Mouse (Mus musculus) left cerebral cortex, postnatal 36 days (tissue): ENCODE data around the gene Gm6676. TPM values are rescaled to one million over a fixed set of nuclear protein-coding genes. Genes with fewer than 3 reads are reported as not detected.
A peak's percentile ranks its signal among the peaks of the same experiment; 100 is the strongest.
"Not testable (repeated sequence)": the region's sequence is repeated elsewhere in the genome, so short reads cannot be mapped to it uniquely, and the experiment has no call there.

Source experiments
- DNase-seq, 2 experiments: peaks; one replicate each; pipeline ENCODE4 v3.0.0; 2021 to 2022; ENCODE audit warnings: low spot score in 2 of 2, mixed read lengths in 1 of 2
- intact Hi-C: fragments of 180-260 bp; cut with DNase I; formaldehyde crosslinking; loops from one replicate; pipeline ENCODE4 v1.15.1; 2025
- total RNA-seq, 2 experiments: library from RNA; stranded (reverse); gene quantifications; 2 replicates each; pipeline ENCODE4 v1.2.3; 2021

The Gm6676 gene
- not detected for total RNA-seq

DNA sequence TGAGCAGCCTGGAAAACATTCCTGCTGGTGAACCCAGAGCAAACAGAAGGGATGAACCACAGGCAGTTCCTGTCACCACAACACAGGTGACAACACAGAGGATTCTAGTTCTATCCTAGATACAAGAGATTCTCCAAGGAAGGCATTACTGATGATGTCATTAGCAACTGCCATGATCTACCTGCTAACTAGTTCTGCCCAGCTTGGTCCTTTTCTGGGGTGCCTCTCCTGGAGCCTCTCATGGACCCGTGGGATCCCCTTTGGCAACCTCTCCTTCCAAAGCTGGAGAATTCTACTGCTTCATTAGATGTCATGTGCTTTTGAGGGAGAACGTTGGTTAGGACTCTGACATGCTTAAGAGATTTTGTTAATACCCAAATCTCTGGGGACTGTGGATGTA, at the start of gene Gm6676:
Gene Gm6676 (minus strand): TSS at position 101 of the 400 bp plus-strand sequence.
- DNase-seq, intact Hi-C loops: not testable (repeated sequence)

- DNase-seq, result peak; percentile 5 to 13
- intact Hi-C loops, result not testable (repeated sequence)
Observed at GRCm38 (mm10) chr14:7174483-7174971, 49.3 kb upstream of the Gm6676 start, which contains the start of gene Gm3512. Gene Gm3512, minus strand, starts transcription at chr14:7174533.

DNA sequence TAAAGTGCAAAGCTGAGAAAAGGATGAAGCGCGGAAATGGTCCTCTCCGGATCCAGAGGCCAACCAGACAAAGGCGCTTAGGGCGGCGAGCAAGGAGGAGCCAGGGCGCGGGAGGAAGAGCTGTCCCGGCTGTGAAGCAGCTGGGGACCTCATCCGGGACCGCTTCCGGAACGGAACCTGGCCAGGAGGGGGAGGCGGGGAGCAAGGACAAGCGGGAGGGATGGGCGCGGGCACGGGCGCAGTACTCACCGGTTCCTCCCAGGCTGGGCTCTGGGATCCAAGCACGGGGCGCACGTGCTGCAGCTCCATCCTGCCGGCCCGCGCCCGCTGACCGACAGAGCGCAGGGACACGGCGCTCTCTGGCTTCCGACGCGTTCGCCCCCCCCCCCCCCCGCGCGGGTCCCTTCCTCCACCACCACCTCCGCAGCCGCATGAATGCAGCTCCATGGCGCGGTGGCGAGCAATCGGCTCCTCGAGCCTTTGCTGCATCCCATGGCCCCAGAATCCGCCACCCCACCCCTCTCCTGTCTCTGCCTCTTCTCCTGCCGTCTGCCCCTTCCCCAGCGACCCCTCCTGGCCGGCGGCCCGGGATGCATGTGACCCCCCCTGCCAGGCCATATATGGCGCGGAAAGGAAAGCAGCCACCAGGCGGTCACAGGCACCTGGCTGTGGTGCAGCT, 19.9 kb downstream of the Gm6676 start:
- intact Hi-C loops, result not testable (repeated sequence)
- peak; percentile 9 to 18 for DNase-seq

DNA sequence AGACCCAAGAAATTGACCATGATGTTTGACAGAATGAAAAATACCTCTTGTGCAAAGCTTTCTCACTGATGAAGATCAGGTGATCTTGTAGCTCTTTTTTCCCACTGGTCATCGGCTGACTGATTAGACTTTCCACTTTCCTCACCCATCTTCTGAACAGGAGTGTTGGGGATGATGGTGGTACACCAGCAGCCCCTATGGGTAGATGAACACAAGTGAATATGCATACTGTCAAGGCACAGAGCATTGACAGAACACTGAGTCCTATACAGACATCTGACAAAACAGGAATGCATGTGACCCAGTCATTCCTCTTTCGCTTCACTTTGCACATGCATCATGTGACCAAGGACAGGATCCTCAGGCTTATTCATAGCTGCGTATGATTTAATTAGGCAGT, 24.7 kb downstream of the Gm6676 start, which contains the start of gene Gm3696:
Gene Gm3696 (minus strand): TSS at position 101 of the 400 bp plus-strand sequence.
- DNase-seq, intact Hi-C loops: not testable (repeated sequence)

Other genes with a start within 250 kb of the Gm6676 start
- 1 to 10 TPM; 1.3 to 1.6 TPM for gene Gm3667, start 235.4 kb downstream of the Gm6676 start, total RNA-seq
- gene Gm6356, start 151.6 kb downstream of the Gm6676 start, total RNA-seq, result not detected
- under 1 TPM; 0.22 to 0.41 TPM for gene Gm10406, start 98.0 kb downstream of the Gm6676 start, total RNA-seq
- gene Gm3685, start 80.4 kb downstream of the Gm6676 start, total RNA-seq, result not detected
- 1 to 10 TPM; 2.1 to 2.6 TPM for gene Gm3696, start 24.8 kb downstream of the Gm6676 start, total RNA-seq
- gene Gm3512, start 49.1 kb upstream of the Gm6676 start, total RNA-seq, result 1 to 10 TPM; 1.3 to 2.0 TPM
- gene Gm16434, start 69.1 kb upstream of the Gm6676 start, total RNA-seq, result not detected
- gene Gm3727, start 139.3 kb upstream of the Gm6676 start, total RNA-seq, result not detected
- under 1 TPM; 0.41 to 0.54 TPM for gene Gm3739, start 189.6 kb upstream of the Gm6676 start, total RNA-seq
- gene Gm5797, start 207.0 kb upstream of the Gm6676 start, total RNA-seq, result not detected
- gene Gm8374, start 239.7 kb upstream of the Gm6676 start, total RNA-seq, result not detected